Mouse (Mus musculus) myocyte (in vitro differentiated cells): ENCODE measurements around the gene Itih1.

ENCODE experiments used
- E2F4 ChIP-seq: IDR thresholded peaks from one replicate; pipeline ENCODE4 v1.6.1; 2011; ENCODE audit warnings: mild to moderate bottlenecking, control low read depth, moderate library complexity; ENCODE audit not compliant: insufficient read depth
- MAX ChIP-seq: IDR thresholded peaks from one replicate; pipeline ENCODE4 v1.6.1; 2011; ENCODE audit warnings: low read depth, mild to moderate bottlenecking, control low read depth
- POLR2A ChIP-seq: IDR thresholded peaks from one replicate; pipeline ENCODE4 v1.6.1; 2011; ENCODE audit warnings: low read depth, mild to moderate bottlenecking, control low read depth, moderate library complexity; ENCODE audit not compliant: insufficient read length
- TCF12 ChIP-seq: IDR thresholded peaks from one replicate; pipeline ENCODE4 v1.6.1; 2011; ENCODE audit warnings: mild to moderate bottlenecking, control low read depth; ENCODE audit not compliant: poor library complexity, insufficient read depth, severe bottlenecking
- USF1 ChIP-seq: IDR thresholded peaks from one replicate; pipeline ENCODE4 v1.6.1; 2011; ENCODE audit warnings: low read depth, mild to moderate bottlenecking, control low read depth, moderate library complexity

DNA sequence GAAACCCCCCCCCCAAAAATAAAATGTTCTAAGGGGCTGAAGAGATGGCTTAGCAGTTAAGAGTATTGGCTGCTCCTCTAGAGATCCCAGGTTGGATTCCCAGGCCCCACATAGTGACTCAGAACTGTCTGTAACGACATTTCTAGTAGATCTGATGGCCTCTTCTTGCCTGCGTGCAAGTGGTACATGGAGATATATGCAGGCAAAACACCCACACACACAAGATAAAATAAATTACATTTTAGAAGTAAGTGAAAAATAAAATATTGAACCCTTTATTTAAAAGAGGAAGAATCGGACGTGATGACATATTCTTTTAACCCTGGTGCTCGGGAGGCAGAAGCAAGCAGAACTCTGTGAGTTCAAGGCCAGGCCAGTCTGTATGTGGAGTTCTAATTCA, 40.5 kb downstream of the Itih1 start:
- TF ChIP-seq MAX (no peak), USF1 (no peak), POLR2A (no peak), E2F4 (no peak), TCF12 (no peak)
